Mouse (Mus musculus) adrenal gland (tissue): ENCODE results near the gene Umodl1.

Source experiments
- intact Hi-C: fragments of 180-260 bp; cut with DNase I; formaldehyde crosslinking; loops from one replicate; pipeline ENCODE4 v1.15.1; 2025

Gene Umodl1

GRCm38 (mm10) chr17:30996296-30996695, 41.9 kb downstream of the Umodl1 start:
- intact Hi-C loops = no loop called here

GRCm38 (mm10) chr17:31000897-31001296, 46.5 kb downstream of the Umodl1 start:
- intact Hi-C loops = no loop called here

GRCm38 (mm10) chr17:31002613-31003012, 48.2 kb downstream of the Umodl1 start:
- intact Hi-C loops = no loop called here

- intact Hi-C loops = no loop called here
Measured at GRCm38 (mm10) chr17:31005284-31005683, 50.8 kb downstream of the Umodl1 start.

GRCm38 (mm10) chr17:31007357-31007756, 52.9 kb downstream of the Umodl1 start:
- intact Hi-C loops = no loop called here

GRCm38 (mm10) chr17:31008416-31008815, 54.0 kb downstream of the Umodl1 start:
- intact Hi-C loops = no loop called here

- intact Hi-C loops = loop anchor here (2.0 kb wide), 1 partner anchor 175 kb away; no protein-coding TSS in a partner anchor
Measured at GRCm38 (mm10) chr17:31011551-31012394, 57.3 kb downstream of the Umodl1 start.

- intact Hi-C loops = loop anchor here (2.0 to 5.0 kb wide), 2 partner anchors 44 to 101 kb away; no protein-coding TSS in a partner anchor
Measured at GRCm38 (mm10) chr17:31018267-31018666, 63.8 kb downstream of the Umodl1 start.

GRCm38 (mm10) chr17:31019505-31019904, 65.1 kb downstream of the Umodl1 start:
- intact Hi-C loops = loop anchor here (2.0 to 5.0 kb wide), 2 partner anchors 43 to 99 kb away; no protein-coding TSS in a partner anchor

GRCm38 (mm10) chr17:31020078-31020477, 65.6 kb downstream of the Umodl1 start:
- intact Hi-C loops = no loop called here

- intact Hi-C loops = no loop called here
Measured at GRCm38 (mm10) chr17:31021276-31021675, 66.8 kb downstream of the Umodl1 start.

GRCm38 (mm10) chr17:31024125-31024781, 69.8 kb downstream of the Umodl1 start:
- intact Hi-C loops = no loop called here

- intact Hi-C loops = no loop called here
Measured at GRCm38 (mm10) chr17:31024782-31025125, 70.3 kb downstream of the Umodl1 start.

GRCm38 (mm10) chr17:31026986-31027385, 72.5 kb downstream of the Umodl1 start:
- intact Hi-C loops = no loop called here

- intact Hi-C loops = no loop called here
Measured at GRCm38 (mm10) chr17:31027723-31028122, 73.3 kb downstream of the Umodl1 start.

GRCm38 (mm10) chr17:31028821-31029370, 74.5 kb downstream of the Umodl1 start:
- intact Hi-C loops = no loop called here

GRCm38 (mm10) chr17:31029407-31029806, 75.0 kb downstream of the Umodl1 start:
- intact Hi-C loops = no loop called here

GRCm38 (mm10) chr17:31032341-31032740, 77.9 kb downstream of the Umodl1 start:
- intact Hi-C loops = no loop called here

- intact Hi-C loops = no loop called here
Measured at GRCm38 (mm10) chr17:31033251-31033650, 78.8 kb downstream of the Umodl1 start.

GRCm38 (mm10) chr17:31034165-31034564, 79.7 kb downstream of the Umodl1 start:
- intact Hi-C loops = no loop called here

GRCm38 (mm10) chr17:31034674-31035356, 80.4 kb downstream of the Umodl1 start:
- intact Hi-C loops = no loop called here
